Mouse (Mus musculus) hindbrain, embryonic 11.5 days (tissue): ENCODE measurements around the gene Pard3b. TPM values are rescaled to one million over a fixed set of nuclear protein-coding genes. Genes with fewer than 3 reads are reported as not detected.

Experiments
- ATAC-seq: fragments of 200-750 bp; cut with Nextera tagmentation; 2 replicates; pipeline ENCODE4 v1.8.0; 2017; ENCODE audit warnings: mild to moderate bottlenecking, moderate TSS enrichment, moderate library complexity; ENCODE audit not compliant: low FRiP score
- DNase-seq: peaks from one replicate; pipeline ENCODE4 v3.0.0-alpha.2; 2015; ENCODE audit warnings: low spot score
- H3K27ac ChIP-seq: fragments of 300-500 bp; sonication (generic); 2 replicates; pipeline ENCODE4 v1.5.1; 2014; ENCODE audit warnings: mild to moderate bottlenecking, low read depth, low read length
- H3K27me3 ChIP-seq: fragments of 300-500 bp; sonication (generic); 2 replicates; pipeline ENCODE4 v1.6.1; 2014; ENCODE audit warnings: mild to moderate bottlenecking, low read length, moderate library complexity, mixed read lengths; ENCODE audit not compliant: control insufficient read depth, insufficient read depth
- H3K36me3 ChIP-seq: fragments of 300-500 bp; sonication (generic); 2 replicates; pipeline ENCODE4 v1.6.1; 2014; ENCODE audit warnings: mild to moderate bottlenecking, low read length, moderate library complexity, mixed read lengths; ENCODE audit not compliant: control insufficient read depth, insufficient read depth
- H3K4me1 ChIP-seq: fragments of 300-500 bp; sonication (generic); replicated peaks from 2 replicates; pipeline ENCODE4 v1.6.1; 2014; ENCODE audit warnings: low read length, mixed read lengths; ENCODE audit not compliant: control insufficient read depth, insufficient read depth
- H3K4me2 ChIP-seq: fragments of 300-500 bp; sonication (generic); replicated peaks from 2 replicates; pipeline ENCODE4 v1.6.1; 2014; ENCODE audit warnings: mild to moderate bottlenecking, low read depth, low read length
- H3K4me3 ChIP-seq: fragments of 300-500 bp; sonication (generic); 2 replicates; pipeline ENCODE4 v1.5.1; 2014; ENCODE audit warnings: low read depth, low read length
- H3K9ac ChIP-seq: fragments of 300-500 bp; sonication (generic); 2 replicates; pipeline ENCODE4 v1.6.1; 2014; ENCODE audit warnings: low read depth, low read length
- H3K9me3 ChIP-seq: fragments of 300-500 bp; sonication (generic); 2 replicates; pipeline ENCODE4 v1.6.1; 2016; ENCODE audit warnings: low read length; ENCODE audit not compliant: control insufficient read depth
- WGBS: fragments of 180-500 bp; shearing (Covaris S2); extraction: QIAGEN DNeasy Blood & Tissue Kit; methylation state at CpG from one replicate; pipeline ENCODE4 v1.1.7; 2014; 5-methylcytosine and 5-hydroxymethylcytosine counted together
- polyA plus RNA-seq: library from polyadenylated mRNA; unstranded; fragments of >200 nt; fragmentation: Nextera tagmentation; extraction: Ambion mirVana; gene quantifications from 2 replicates; pipeline ENCODE4 v1.2.1, GENCODE M21; 2014

Pard3b gene
- polyA plus RNA-seq, 1 experiment from 2014 or later = 16.8 TPM

GRCm38 (mm10) chr1:62348371-62348770 is 709.7 kb downstream of the Pard3b start:
- WGBS = 80% methylated on average over 4 of the region's 4 CpGs
- Histone ChIP-seq H3K4me2 (no peak overlapping the region), H3K4me1 (no peaks in the 10 kb centered on the region), H3K27ac (no peak overlapping the region), H3K4me3 (no peak overlapping the region), H3K36me3 (no peaks in the 10 kb centered on the region), H3K9ac (no peak overlapping the region), H3K9me3 (no peaks in the 10 kb centered on the region), H3K27me3 (no peaks in the 10 kb centered on the region)
- ATAC-seq (no peak), DNase-seq (no peak)

DNA sequence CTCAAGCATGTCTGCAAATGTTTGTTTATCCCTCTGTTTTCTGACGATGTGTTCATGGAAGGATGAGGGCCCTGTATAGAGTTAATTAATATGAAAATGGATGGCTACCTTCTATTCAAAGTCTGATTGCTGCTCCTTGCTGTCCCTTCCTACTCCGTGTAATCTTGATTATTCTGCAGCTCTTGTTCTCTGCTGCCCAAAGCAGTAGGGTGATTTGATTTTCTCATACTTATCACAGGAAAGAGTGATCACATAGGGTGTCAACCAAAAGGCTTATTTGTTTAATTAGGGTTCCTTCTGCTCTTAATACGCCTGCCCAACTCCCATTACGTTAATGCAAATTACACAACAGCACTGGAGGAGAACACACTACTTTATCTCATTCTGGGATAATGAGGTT is 716.9 kb downstream of the Pard3b start:
- H3K27ac ChIP-seq = no peak overlapping the region
- H3K27me3 ChIP-seq = no peaks in the 10 kb centered on the region
- no peaks in the 10 kb centered on the region for H3K4me1 ChIP-seq
- ATAC-seq (peak; percentile 63; the same call in 1 of the 2 replicates), DNase-seq (no peak)
- no peaks in the 10 kb centered on the region for H3K36me3 ChIP-seq
- WGBS = 43% methylated on average over 4 of the region's 4 CpGs
- no peak overlapping the region for H3K4me2 ChIP-seq
- no peak overlapping the region for H3K9ac ChIP-seq
- H3K9me3 ChIP-seq = no peaks in the 10 kb centered on the region
- no peak overlapping the region for H3K4me3 ChIP-seq

- Histone ChIP-seq H3K4me2 (no peak overlapping the region), H3K9me3 (no peaks in the 10 kb centered on the region), H3K27ac (no peak overlapping the region), H3K9ac (no peak overlapping the region), H3K4me3 (no peak overlapping the region), H3K27me3 (no peaks in the 10 kb centered on the region), H3K4me1 (no peaks in the 10 kb centered on the region), H3K36me3 (no peaks in the 10 kb centered on the region)
- no peak for ATAC-seq
- 63% methylated on average over 7 of the region's 7 CpGs for WGBS
- no peak for DNase-seq
These were observed 735.9 kb downstream of the Pard3b start for GRCm38 (mm10) chr1:62374427-62375050.

- Histone ChIP-seq H3K4me3 (no peak overlapping the region), H3K9ac (no peak overlapping the region), H3K27ac (no peak overlapping the region), H3K36me3 (no peaks in the 10 kb centered on the region), H3K4me1 (no peaks in the 10 kb centered on the region), H3K4me2 (no peak overlapping the region), H3K27me3 (no peaks in the 10 kb centered on the region), H3K9me3 (no peaks in the 10 kb centered on the region)
- 85% methylated on average over 4 of the region's 4 CpGs for WGBS
- no peak for DNase-seq
- no peak for ATAC-seq
These were observed 739.7 kb downstream of the Pard3b start for GRCm38 (mm10) chr1:62378335-62378734.

DNA sequence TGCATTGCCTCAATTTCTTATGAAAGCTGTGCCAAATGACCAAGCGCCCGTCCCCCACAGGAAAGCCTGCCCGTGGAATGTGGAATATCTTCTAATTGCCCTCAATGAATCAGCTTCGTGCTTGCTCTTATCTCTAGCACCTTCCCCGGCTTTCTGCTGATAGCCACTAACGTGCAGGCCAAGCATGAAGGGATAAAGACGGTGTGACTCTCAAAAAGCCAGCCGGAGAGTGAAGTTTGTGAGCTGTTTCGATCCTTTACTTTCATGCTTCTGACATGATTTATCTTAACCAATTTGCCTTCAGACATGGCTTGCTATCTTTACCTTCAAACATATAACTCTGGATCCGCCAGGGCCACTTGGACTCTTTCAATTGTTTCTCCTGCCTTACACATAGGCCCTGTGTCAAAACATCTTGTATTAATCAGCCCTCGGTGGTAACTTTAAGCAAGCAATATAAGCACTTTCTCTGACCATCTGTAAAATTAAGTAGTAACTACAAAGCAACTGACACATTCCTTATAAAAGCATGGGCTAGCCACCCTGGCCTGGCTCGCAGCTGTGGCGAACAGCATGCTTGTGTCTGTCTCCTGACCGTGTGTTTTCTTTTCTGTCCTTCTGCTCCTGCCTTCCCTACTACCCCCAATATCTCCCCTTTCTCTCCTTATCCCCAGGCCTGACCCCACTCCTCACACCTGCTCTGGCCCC is 744.3 kb downstream of the Pard3b start:
- ATAC-seq = no peak
- Histone ChIP-seq H3K9me3 (no peaks in the 10 kb centered on the region), H3K27ac (no peak overlapping the region), H3K4me1 (no peaks in the 10 kb centered on the region), H3K4me3 (no peak overlapping the region), H3K4me2 (no peak overlapping the region), H3K36me3 (no peaks in the 10 kb centered on the region), H3K9ac (no peak overlapping the region), H3K27me3 (no peaks in the 10 kb centered on the region)
- 66% methylated on average over 14 of the region's 14 CpGs for WGBS
- DNase-seq = peak; percentile 7

GRCm38 (mm10) chr1:62384241-62384640 is 745.6 kb downstream of the Pard3b start:
- no peaks in the 10 kb centered on the region for H3K27me3 ChIP-seq
- H3K4me3 ChIP-seq = no peak overlapping the region
- ATAC-seq = no peak
- no peak for DNase-seq
- H3K9ac ChIP-seq = no peak overlapping the region
- no peaks in the 10 kb centered on the region for H3K9me3 ChIP-seq
- H3K27ac ChIP-seq = no peak overlapping the region
- H3K4me2 ChIP-seq = no peak overlapping the region
- 69% methylated on average over 1 of the region's 1 CpGs for WGBS
- H3K36me3 ChIP-seq = no peaks in the 10 kb centered on the region
- H3K4me1 ChIP-seq = no peaks in the 10 kb centered on the region

DNA sequence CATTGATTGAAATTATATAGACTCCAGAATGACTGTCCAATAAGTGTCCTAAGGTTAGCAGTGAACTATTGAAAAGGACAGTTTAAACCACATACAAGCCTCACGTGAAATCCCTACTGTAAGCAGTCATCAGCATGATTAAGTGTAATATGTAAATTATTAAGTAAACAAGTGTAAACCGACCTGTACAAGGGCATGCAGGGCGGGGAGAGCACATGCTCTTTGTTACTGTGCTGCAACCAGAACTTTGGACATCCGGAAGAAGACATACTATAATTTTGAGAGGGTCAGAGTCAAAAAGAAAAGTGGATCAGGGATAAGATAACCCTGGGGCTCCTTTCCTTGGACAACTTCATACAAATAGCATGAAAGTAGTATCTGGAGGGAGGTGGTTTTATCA is 749.4 kb downstream of the Pard3b start:
- Histone ChIP-seq H3K27ac (no peak overlapping the region), H3K4me2 (no peak overlapping the region), H3K9ac (no peak overlapping the region), H3K27me3 (no peaks in the 10 kb centered on the region), H3K4me1 (no peaks in the 10 kb centered on the region), H3K9me3 (no peaks in the 10 kb centered on the region), H3K4me3 (no peak overlapping the region), H3K36me3 (no peaks in the 10 kb centered on the region)
- no peak for DNase-seq
- 80% methylated on average over 4 of the region's 4 CpGs for WGBS
- ATAC-seq = no peak

DNA sequence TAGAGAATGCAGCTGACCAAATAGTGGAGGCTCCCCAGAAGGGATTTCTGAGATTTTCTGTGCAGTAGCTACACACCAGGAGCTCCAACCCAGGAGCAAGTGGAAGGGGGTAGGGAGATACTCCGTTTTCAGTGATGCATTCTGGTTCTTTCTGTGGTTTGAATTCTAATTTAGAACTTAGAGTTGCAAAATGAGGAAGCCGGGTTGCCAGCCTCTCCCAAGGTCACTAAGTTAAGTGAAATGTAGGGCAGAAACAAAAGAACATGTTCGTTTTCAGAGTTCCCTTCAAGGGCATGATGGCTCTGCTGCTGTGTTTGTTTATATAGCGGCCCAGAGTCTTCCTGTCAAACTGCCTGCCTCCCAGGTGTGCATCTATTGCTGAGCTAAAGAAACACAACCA is 754.2 kb downstream of the Pard3b start:
- WGBS = 53% methylated on average over 4 of the region's 4 CpGs
- DNase-seq (no peak), ATAC-seq (no peak)
- no peak overlapping the region for H3K9ac ChIP-seq
- no peak overlapping the region for H3K4me3 ChIP-seq
- H3K36me3 ChIP-seq = no peaks in the 10 kb centered on the region
- H3K27me3 ChIP-seq = no peaks in the 10 kb centered on the region
- H3K4me1 ChIP-seq = no peaks in the 10 kb centered on the region
- no peak overlapping the region for H3K27ac ChIP-seq
- no peaks in the 10 kb centered on the region for H3K9me3 ChIP-seq
- no peak overlapping the region for H3K4me2 ChIP-seq

DNA sequence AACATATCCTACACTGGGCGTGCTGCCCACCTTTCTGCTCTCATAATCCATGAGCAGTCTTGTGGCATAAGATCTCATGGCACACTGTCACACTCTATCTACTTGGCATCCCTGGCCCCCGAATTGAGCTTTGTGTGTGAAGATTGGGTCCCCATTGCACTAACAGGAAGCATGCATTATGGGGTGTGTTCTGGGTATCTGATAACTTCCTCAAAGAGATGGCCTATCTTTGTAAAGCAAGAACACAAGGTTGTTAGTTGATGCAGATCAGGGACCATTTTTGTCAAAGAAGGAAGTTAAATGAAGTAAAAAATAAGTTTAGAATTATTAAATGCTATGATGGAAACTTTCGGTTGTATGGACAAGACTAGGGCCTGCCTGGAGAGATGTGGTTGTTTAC is 755.9 kb downstream of the Pard3b start:
- WGBS = 89% methylated on average over 3 of the region's 3 CpGs
- H3K4me2 ChIP-seq = no peak overlapping the region

More for the DNA sequence above, 755.9 kb downstream of the Pard3b start:
- Histone ChIP-seq H3K9ac (no peak overlapping the region), H3K4me3 (no peak overlapping the region), H3K4me1 (no peaks in the 10 kb centered on the region), H3K9me3 (no peaks in the 10 kb centered on the region), H3K27ac (no peak overlapping the region), H3K36me3 (no peaks in the 10 kb centered on the region), H3K27me3 (no peaks in the 10 kb centered on the region)
- no peak for ATAC-seq
- no peak for DNase-seq
